Mouse (Mus musculus): Measurements from ENCODE around the gene Lhfpl3. TPM values are rescaled to one million over a fixed set of nuclear protein-coding genes. Genes with fewer than 3 reads are reported as not detected.
"Not testable (repeated sequence)": the region's sequence is repeated elsewhere in the genome, so short reads cannot be mapped to it uniquely, and the experiment has no call there.

Gene Lhfpl3
- total RNA-seq (2021), result 1 to 10 TPM in 1 of 2 experiments, under 1 TPM in 1; 0.89 to 1.1 TPM
- long read RNA-seq, experiment 1, result 0 reads
- long read RNA-seq, experiment 2, result 0 reads

- peak; percentile 2 to 9 for DNase-seq
These were observed at the start of gene Lhfpl3 for GRCm38 (mm10) chr5:22745885-22746532. Lhfpl3 (plus strand) TSS chr5:22746059.

GRCm38 (mm10) chr5:22706271-22706670, 39.6 kb upstream of the Lhfpl3 start:
- DNase-seq, result not testable (repeated sequence)

- no peak for DNase-seq
These were observed 352 bp upstream of the Lhfpl3 start for GRCm38 (mm10) chr5:22745529-22745884.

- no peak for DNase-seq
These were observed 718 bp downstream of the Lhfpl3 start for GRCm38 (mm10) chr5:22746533-22747021.

GRCm38 (mm10) chr5:22747305-22747704, 1.4 kb downstream of the Lhfpl3 start:
- no peak for DNase-seq

GRCm38 (mm10) chr5:22757261-22757660, 11.4 kb downstream of the Lhfpl3 start:
- no peak for DNase-seq

- no peak for DNase-seq
These were observed 24.9 kb downstream of the Lhfpl3 start for GRCm38 (mm10) chr5:22770726-22771125.

GRCm38 (mm10) chr5:22795361-22795760, 49.5 kb downstream of the Lhfpl3 start:
- no peak for DNase-seq

GRCm38 (mm10) chr5:22813426-22813825, 67.6 kb downstream of the Lhfpl3 start:
- no peak for DNase-seq

- DNase-seq, result no peak
These were observed 84.1 kb downstream of the Lhfpl3 start for GRCm38 (mm10) chr5:22829822-22830450.

GRCm38 (mm10) chr5:22851572-22851971, 105.7 kb downstream of the Lhfpl3 start:
- DNase-seq, result no peak

GRCm38 (mm10) chr5:22853503-22853902, 107.6 kb downstream of the Lhfpl3 start:
- DNase-seq, result no peak

- DNase-seq, result no peak
These were observed 110.6 kb downstream of the Lhfpl3 start for GRCm38 (mm10) chr5:22856480-22856879.

- DNase-seq, result peak; percentile 5 to 22
These were observed 115.5 kb downstream of the Lhfpl3 start for GRCm38 (mm10) chr5:22861399-22861798.

- no peak for DNase-seq
These were observed 123.2 kb downstream of the Lhfpl3 start for GRCm38 (mm10) chr5:22869031-22869430.

- DNase-seq, result no peak
These were observed 126.6 kb downstream of the Lhfpl3 start for GRCm38 (mm10) chr5:22872417-22872816.

- no peak for DNase-seq
These were observed 142.5 kb downstream of the Lhfpl3 start for GRCm38 (mm10) chr5:22888345-22888744.

GRCm38 (mm10) chr5:22889481-22889880, 143.6 kb downstream of the Lhfpl3 start:
- DNase-seq, result no peak

- no peak for DNase-seq
These were observed 151.4 kb downstream of the Lhfpl3 start for GRCm38 (mm10) chr5:22897228-22897627.

- DNase-seq, result no peak
These were observed 151.9 kb downstream of the Lhfpl3 start for GRCm38 (mm10) chr5:22897656-22898289.

GRCm38 (mm10) chr5:22898593-22898992, 152.7 kb downstream of the Lhfpl3 start:
- DNase-seq, result no peak

GRCm38 (mm10) chr5:22899913-22900312, 154.1 kb downstream of the Lhfpl3 start:
- DNase-seq, result no peak

GRCm38 (mm10) chr5:22917197-22917596, 171.3 kb downstream of the Lhfpl3 start:
- DNase-seq, result no peak
